Mouse (Mus musculus) cerebellum, adult 9-11 months (tissue): ENCODE measurements at regions not wholly inside any gene's neighbourhood (a gene's known extent, or its start where the extent isn't known, plus 50 kb on each side); places are given as distances from the start of the nearest gene placed in this dataset.

Source experiments
- DNase-seq: peaks from one replicate; pipeline ENCODE4 v3.0.0; 2022

GRCm38 (mm10) chr5:12233377-12234096 lies 149.6 kb upstream of the Sema3d start:
- no peak for DNase-seq

GRCm38 (mm10) chr5:12243179-12243805 lies 139.9 kb upstream of the Sema3d start:
- DNase-seq = no peak

- DNase-seq = no peak
Measured at GRCm38 (mm10) chr5:12293685-12294084, 89.5 kb upstream of the Sema3d start.

- no peak for DNase-seq
Measured at GRCm38 (mm10) chr5:12297331-12297730, 85.9 kb upstream of the Sema3d start.

GRCm38 (mm10) chr5:12301833-12302808 lies 81.1 kb upstream of the Sema3d start:
- DNase-seq = peak; percentile 9

GRCm38 (mm10) chr5:12309408-12309807 lies 73.8 kb upstream of the Sema3d start:
- no peak for DNase-seq

- DNase-seq = no peak
Measured at GRCm38 (mm10) chr5:12332648-12333305, 50.4 kb upstream of the Sema3d start.
